Mouse (Mus musculus): ENCODE data around the gene Cdk5rap3. TPM values are rescaled to one million over a fixed set of nuclear protein-coding genes. Genes with fewer than 3 reads are reported as not detected.

Gene Cdk5rap3
- total and polyA plus RNA-seq, 2 experiments from 2014 or later, result 43.6 to 85.1 TPM

- no peaks in the 10 kb centered on the region for H3K36me3 ChIP-seq (ENCODE audit: insufficient read depth, low read length)
- no peak overlapping the region for H3K4me2 ChIP-seq (ENCODE audit: low read depth, low read length, poor library complexity, severe bottlenecking)
- DNase-seq (ENCODE audit: low spot score), result peak; percentile 72
Measured at GRCm38 (mm10) chr11:96872441-96873379, 43.6 kb downstream of the Cdk5rap3 start.

GRCm38 (mm10) chr11:96867149-96867548 is 49.1 kb downstream of the Cdk5rap3 start:
- Histone ChIP-seq H3K4me3 (ENCODE audit: low read depth, low read length) (no peak overlapping the region), H3K4me1 (ENCODE audit: insufficient read depth, low read length) (peaks cover 8% of the 10 kb centered on the region; the same call in 1 of the 2 replicates), H3K36me3 (ENCODE audit: insufficient read depth, low read length) (no peaks in the 10 kb centered on the region), H3K9ac (replicated peaks; ENCODE audit: low read length, poor library complexity, severe bottlenecking) (no peak overlapping the region), H3K4me2 (ENCODE audit: low read depth, low read length, poor library complexity, severe bottlenecking) (no peak overlapping the region), H3K27me3 (ENCODE audit: insufficient read depth, low read length) (no peaks in the 10 kb centered on the region), H3K9me3 (ENCODE audit: low read length) (no peaks in the 10 kb centered on the region), H3K27ac (ENCODE audit: low read depth, low read length) (no peak overlapping the region)
- ATAC-seq (ENCODE audit: low FRiP score) (peak; percentile 47; the same call in 1 of the 2 replicates), DNase-seq (ENCODE audit: low spot score) (peak; percentile 90)
- peak; percentile 93 for TF ChIP-seq CTCF (IDR thresholded peaks at IDR 0.05)
- WGBS, result 8% methylated on average over 5 of the region's 5 CpGs

More at GRCm38 (mm10) chr11:96872441-96873379, 43.6 kb downstream of the Cdk5rap3 start:
- H3K27me3 ChIP-seq (ENCODE audit: insufficient read depth, low read length), result no peaks in the 10 kb centered on the region
- no peaks in the 10 kb centered on the region for H3K9me3 ChIP-seq (ENCODE audit: low read length)
- H3K4me3 ChIP-seq (ENCODE audit: low read depth, low read length), result no peak overlapping the region
- peak overlapping the region; percentile 71 for H3K27ac ChIP-seq (ENCODE audit: low read depth, low read length)
- peak; percentile 5; the same call in 1 of the 2 replicates for TF ChIP-seq CTCF (IDR thresholded peaks at IDR 0.05)
- H3K9ac ChIP-seq (replicated peaks; ENCODE audit: low read length, poor library complexity, severe bottlenecking), result peak overlapping the region; percentile 50; the same call in 1 of the 2 replicates
- 5% methylated on average over 24 of the region's 24 CpGs for WGBS
- peaks cover 30% of the 10 kb centered on the region for H3K4me1 ChIP-seq (ENCODE audit: insufficient read depth, low read length)
- no peak for ATAC-seq (ENCODE audit: low FRiP score)

GRCm38 (mm10) chr11:96863206-96863995 is 52.9 kb downstream of the Cdk5rap3 start:
- Histone ChIP-seq H3K9me3 (ENCODE audit: low read length) (no peaks in the 10 kb centered on the region), H3K9ac (replicated peaks; ENCODE audit: low read length, poor library complexity, severe bottlenecking) (no peak overlapping the region), H3K36me3 (ENCODE audit: insufficient read depth, low read length) (no peaks in the 10 kb centered on the region), H3K4me3 (ENCODE audit: low read depth, low read length) (no peak overlapping the region), H3K4me1 (ENCODE audit: insufficient read depth, low read length) (peaks cover 10% of the 10 kb centered on the region; the same call in 1 of the 2 replicates), H3K27me3 (ENCODE audit: insufficient read depth, low read length) (no peaks in the 10 kb centered on the region), H3K27ac (ENCODE audit: low read depth, low read length) (no peak overlapping the region), H3K4me2 (ENCODE audit: low read depth, low read length, poor library complexity, severe bottlenecking) (no peak overlapping the region)
- 23% methylated on average over 26 of the region's 26 CpGs for WGBS
- DNase-seq (ENCODE audit: low spot score) (peak; percentile 89), ATAC-seq (ENCODE audit: low FRiP score) (no peak)
- no peak for TF ChIP-seq CTCF (IDR thresholded peaks at IDR 0.05)

GRCm38 (mm10) chr11:96862534-96862933 is 53.8 kb downstream of the Cdk5rap3 start:
- Histone ChIP-seq H3K4me3 (ENCODE audit: low read depth, low read length) (peak overlapping the region; percentile 39; the same call in 1 of the 2 replicates), H3K9me3 (ENCODE audit: low read length) (no peaks in the 10 kb centered on the region), H3K9ac (replicated peaks; ENCODE audit: low read length, poor library complexity, severe bottlenecking) (peak overlapping the region; percentile 8; the same call in 1 of the 2 replicates), H3K36me3 (ENCODE audit: insufficient read depth, low read length) (no peaks in the 10 kb centered on the region), H3K27me3 (ENCODE audit: insufficient read depth, low read length) (no peaks in the 10 kb centered on the region), H3K4me1 (ENCODE audit: insufficient read depth, low read length) (peaks cover 10% of the 10 kb centered on the region; the same call in 1 of the 2 replicates), H3K4me2 (ENCODE audit: low read depth, low read length, poor library complexity, severe bottlenecking) (peak overlapping the region; percentile 81), H3K27ac (ENCODE audit: low read depth, low read length) (peak overlapping the region; percentile 47)
- no peak for ATAC-seq (ENCODE audit: low FRiP score)
- no peak for DNase-seq (ENCODE audit: low spot score)
- TF ChIP-seq CTCF (IDR thresholded peaks at IDR 0.05), result no peak
- WGBS, result 59% methylated on average over 12 of the region's 12 CpGs

GRCm38 (mm10) chr11:96861878-96862289 is 54.4 kb downstream of the Cdk5rap3 start:
- Histone ChIP-seq H3K4me3 (ENCODE audit: low read depth, low read length) (peak overlapping the region; percentile 39), H3K4me1 (ENCODE audit: insufficient read depth, low read length) (peaks cover 10% of the 10 kb centered on the region; the same call in 1 of the 2 replicates), H3K27me3 (ENCODE audit: insufficient read depth, low read length) (no peaks in the 10 kb centered on the region), H3K27ac (ENCODE audit: low read depth, low read length) (no peak overlapping the region), H3K4me2 (ENCODE audit: low read depth, low read length, poor library complexity, severe bottlenecking) (peak overlapping the region; percentile 81), H3K9me3 (ENCODE audit: low read length) (no peaks in the 10 kb centered on the region), H3K9ac (replicated peaks; ENCODE audit: low read length, poor library complexity, severe bottlenecking) (no peak overlapping the region), H3K36me3 (ENCODE audit: insufficient read depth, low read length) (no peaks in the 10 kb centered on the region)
- ATAC-seq (ENCODE audit: low FRiP score) (peak; percentile 87), DNase-seq (ENCODE audit: low spot score) (peak; percentile 96)
- WGBS, result 0% methylated on average over 31 of the region's 31 CpGs
- peak; percentile 98 for TF ChIP-seq CTCF (IDR thresholded peaks at IDR 0.05)
